Mouse (Mus musculus): ENCODE measurements around the gene Nin.

DNA sequence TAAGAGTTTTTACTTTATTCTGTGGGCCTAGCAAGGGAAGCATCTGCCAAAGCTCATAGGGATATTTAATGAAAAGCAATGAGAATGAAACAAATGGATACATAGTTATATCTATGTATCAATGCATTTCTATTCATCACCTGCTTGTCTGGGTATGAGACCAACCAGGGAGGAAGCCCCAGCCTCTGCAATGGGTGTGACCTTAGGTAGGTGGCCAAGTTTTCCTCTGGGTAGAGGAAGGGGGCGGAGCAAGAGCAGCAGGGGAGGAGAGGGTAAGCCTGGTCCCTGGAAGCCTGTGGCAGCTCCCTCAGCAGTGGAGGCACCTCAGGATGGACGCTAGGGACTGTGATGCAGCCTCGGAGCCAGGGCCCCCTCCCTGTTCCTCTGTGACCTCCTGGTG, 40.3 kb upstream of the Nin start, which contains the start of gene Abhd12b:
- no peak for TF ChIP-seq EP300 (IDR thresholded peaks at IDR 0.05; ENCODE audit: insufficient read depth, low read depth, low read length)
- TF ChIP-seq POLR2A (IDR thresholded peaks at IDR 0.05; ENCODE audit: insufficient read depth, low read depth, low read length) = no peak
- TF ChIP-seq CTCF (IDR thresholded peaks at IDR 0.05) = no peak

Data from heart, adult 2 months (tissue).